Mouse (Mus musculus) erythroblast, embryonic 14.5 days (primary cell): ENCODE results near the gene Olfr618. TPM values are rescaled to one million over a fixed set of nuclear protein-coding genes. Genes with fewer than 3 reads are reported as not detected.
"Not testable (repeated sequence)": the region's sequence is repeated elsewhere in the genome, so short reads cannot be mapped to it uniquely, and the experiment has no call there.

ENCODE experiments used
- H3K27me3 ChIP-seq: 2 replicates; pipeline ENCODE4 v1.6.1; 2012; ENCODE audit warnings: inconsistent platforms; ENCODE audit not compliant: control insufficient read depth
- H3K36me3 ChIP-seq: 2 replicates; pipeline ENCODE4 v1.6.1; 2012; ENCODE audit warnings: mild to moderate bottlenecking, inconsistent platforms; ENCODE audit not compliant: control insufficient read depth
- H3K4me1 ChIP-seq: 2 replicates; pipeline ENCODE4 v1.6.1; 2012; ENCODE audit warnings: inconsistent platforms; ENCODE audit not compliant: control insufficient read depth
- H3K4me3 ChIP-seq: replicated peaks from 2 replicates; pipeline ENCODE3; 2012; ENCODE audit warnings: moderate library complexity, mild to moderate bottlenecking, inconsistent platforms
- H3K9me3 ChIP-seq: 2 replicates; pipeline ENCODE4 v1.6.1; 2012; ENCODE audit warnings: low read length, inconsistent platforms, mixed read lengths; ENCODE audit not compliant: control insufficient read depth
- GATA1 ChIP-seq: IDR thresholded peaks from 2 replicates; pipeline ENCODE4 v1.6.1; 2012; ENCODE audit warnings: low read length, inconsistent platforms, mixed read lengths
- TAL1 ChIP-seq: IDR thresholded peaks from 3 replicates; pipeline ENCODE4 v1.6.1; 2012; ENCODE audit warnings: low read length, inconsistent platforms, mixed read lengths
- polyA plus RNA-seq: library from polyadenylated mRNA; stranded (reverse); fragments of >175 nt; gene quantifications from 2 replicates; pipeline ENCODE4 v1.2.3, GENCODE M21; 2012

The Olfr618 gene
- not detected in 2 replicates for polyA plus RNA-seq

DNA sequence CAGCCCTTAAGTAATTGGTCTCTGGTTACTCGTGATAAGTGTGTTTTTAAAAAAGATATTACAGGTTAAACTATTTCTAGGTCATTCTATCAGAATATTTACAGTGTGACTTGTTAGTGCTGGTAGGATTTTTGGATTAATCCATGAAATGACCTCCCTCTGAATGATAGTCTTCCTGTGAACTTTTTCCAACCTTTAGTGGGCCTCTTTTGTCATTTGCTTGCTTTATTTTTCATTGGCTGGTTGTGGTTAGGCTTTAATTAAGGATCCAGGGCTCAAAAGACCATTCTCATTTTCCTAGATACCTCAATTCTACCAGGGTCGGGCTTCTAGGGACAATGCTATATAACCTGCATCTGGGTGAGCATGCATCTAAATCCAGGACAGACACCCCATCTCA lies at the start of gene Olfr618:
Olfr618 (plus strand) TSS at position 301 of the 400 bp plus-strand sequence.
- Histone ChIP-seq H3K27me3 (no peaks in the 10 kb centered on the region), H3K4me1 (no peaks in the 10 kb centered on the region), H3K9me3 (no peaks in the 10 kb centered on the region), H3K36me3 (no peaks in the 10 kb centered on the region), H3K4me3 (no peak within 1 kb of the TSS)
- TF ChIP-seq TAL1 (no peak), GATA1 (no peak)

DNA sequence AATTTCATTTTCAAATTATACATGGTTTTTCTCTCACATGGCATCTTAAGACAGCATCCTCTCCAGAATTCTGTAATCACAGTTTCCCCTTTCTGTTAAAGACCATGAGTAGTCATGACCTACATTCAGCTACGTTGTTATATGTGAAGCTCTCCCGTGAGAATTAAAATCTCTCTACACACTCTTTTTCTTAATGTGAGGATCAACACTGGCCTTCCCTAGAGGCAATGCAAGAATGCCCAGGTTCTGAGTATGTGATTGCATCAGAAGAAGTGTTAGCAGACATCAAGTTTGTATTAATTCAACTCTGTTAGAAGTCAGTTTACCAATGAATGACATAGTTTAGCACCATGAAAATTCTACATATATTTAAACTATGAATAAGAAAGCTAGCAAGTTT lies 47.3 kb upstream of the Olfr618 start, which contains the start of gene Olfr612:
Olfr612 (minus strand) TSS at position 101 of the 400 bp plus-strand sequence.
- not testable (repeated sequence) for H3K4me1 ChIP-seq, H3K4me3 ChIP-seq, H3K27me3 ChIP-seq, H3K36me3 ChIP-seq, H3K9me3 ChIP-seq

DNA sequence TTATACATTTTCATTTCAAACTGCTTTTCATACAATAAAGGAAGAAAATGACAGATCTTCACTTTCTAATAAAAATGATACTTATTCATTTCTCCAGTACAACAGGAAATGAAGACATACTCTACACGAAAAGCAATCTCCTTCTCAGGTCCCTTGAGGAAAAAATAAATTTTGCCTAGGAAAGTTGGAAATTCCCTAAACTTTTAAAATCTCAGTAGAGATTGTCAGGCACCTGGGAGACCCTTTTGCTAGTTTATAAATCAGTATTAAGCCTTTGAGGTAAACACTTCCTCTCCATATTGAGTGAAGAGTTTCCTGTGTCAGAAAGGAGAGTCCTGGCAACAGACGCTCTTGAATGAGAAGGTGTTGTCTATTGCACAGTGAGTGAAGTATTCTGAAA lies 42.1 kb upstream of the Olfr618 start, which contains the start of gene Olfr613:
Olfr613 (plus strand) TSS at position 301 of the 400 bp plus-strand sequence.
- Histone ChIP-seq H3K9me3 (no peaks in the 10 kb centered on the region), H3K4me1 (no peaks in the 10 kb centered on the region), H3K36me3 (no peaks in the 10 kb centered on the region), H3K4me3 (no peak within 1 kb of the TSS), H3K27me3 (no peaks in the 10 kb centered on the region)
- TF ChIP-seq GATA1 = no peak
- no peak for TF ChIP-seq TAL1

DNA sequence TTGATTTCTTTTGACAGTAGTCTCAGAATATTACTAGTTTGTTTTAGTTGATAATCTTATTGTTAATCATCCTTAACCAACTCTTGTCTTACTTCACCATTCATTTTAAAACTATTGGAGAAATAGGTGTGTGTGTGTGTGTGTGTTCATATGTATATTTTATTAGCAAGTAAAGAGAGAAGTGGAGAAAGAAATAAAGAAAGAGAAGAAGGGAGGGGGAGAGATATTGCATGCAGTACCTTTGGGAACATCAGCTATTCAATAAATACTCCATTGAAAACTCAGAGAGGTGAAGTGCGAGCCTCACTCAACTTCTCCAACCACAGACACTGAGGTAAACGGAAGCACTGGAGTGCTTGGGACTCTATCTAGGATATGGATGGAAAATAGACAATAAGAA lies 34.1 kb upstream of the Olfr618 start, which contains the start of gene Olfr615:
Olfr615 (plus strand) TSS at position 301 of the 400 bp plus-strand sequence.
- Histone ChIP-seq H3K9me3 (no peaks in the 10 kb centered on the region), H3K27me3 (no peaks in the 10 kb centered on the region), H3K36me3 (no peaks in the 10 kb centered on the region), H3K4me1 (no peaks in the 10 kb centered on the region), H3K4me3 (no peak within 1 kb of the TSS)
- TF ChIP-seq GATA1 (no peak), TAL1 (no peak)

DNA sequence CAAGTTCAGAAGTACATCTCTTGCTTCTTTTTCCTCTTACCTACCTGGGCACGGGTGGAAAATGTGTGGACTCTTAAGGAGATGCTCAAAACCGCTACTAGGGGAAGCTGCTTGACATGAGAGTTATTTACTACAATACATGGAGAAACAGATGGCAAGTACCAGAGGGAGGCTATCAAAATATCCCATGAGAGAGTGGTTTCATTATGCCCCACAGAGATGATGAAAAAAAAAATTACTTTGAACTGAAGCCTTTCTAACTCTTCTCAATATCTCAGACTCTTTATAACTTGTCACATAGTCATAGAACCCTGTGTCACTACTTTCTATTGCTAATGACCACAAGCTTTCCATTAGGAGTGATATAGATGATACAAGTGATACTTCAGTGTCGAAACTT lies 20.9 kb upstream of the Olfr618 start, which contains the start of gene Olfr616:
Olfr616 (minus strand) TSS at position 101 of the 400 bp plus-strand sequence.
- TF ChIP-seq TAL1 = no peak
- no peak for TF ChIP-seq GATA1
- no peak within 1 kb of the TSS for H3K4me3 ChIP-seq
- H3K27me3 ChIP-seq = no peaks in the 10 kb centered on the region
- no peaks in the 10 kb centered on the region for H3K4me1 ChIP-seq
- H3K9me3 ChIP-seq = no peaks in the 10 kb centered on the region
- no peaks in the 10 kb centered on the region for H3K36me3 ChIP-seq

DNA sequence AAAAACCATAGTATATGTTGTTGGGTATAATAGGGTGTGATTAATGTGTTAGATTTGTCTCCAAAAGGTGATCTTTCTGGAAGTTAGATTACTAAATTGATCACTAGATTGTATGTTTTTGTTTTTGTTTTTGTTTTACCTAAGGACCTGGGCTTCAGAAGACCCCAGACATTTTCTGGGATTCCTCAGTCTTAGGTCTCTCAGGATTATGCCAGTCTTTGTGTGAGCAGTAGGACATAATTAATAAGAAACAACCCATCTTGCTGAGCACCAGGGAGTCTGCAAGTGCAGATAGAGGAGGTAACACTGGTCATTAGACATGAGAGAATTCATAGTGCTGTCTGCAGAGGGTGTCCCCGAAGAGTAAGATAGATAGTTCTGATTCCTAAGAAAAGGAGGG lies 17.1 kb upstream of the Olfr618 start, which contains the start of gene Olfr617:
Olfr617 (plus strand) TSS at position 301 of the 400 bp plus-strand sequence.
- Histone ChIP-seq H3K4me3 (no peak within 1 kb of the TSS), H3K4me1 (no peaks in the 10 kb centered on the region), H3K9me3 (no peaks in the 10 kb centered on the region), H3K36me3 (no peaks in the 10 kb centered on the region), H3K27me3 (no peaks in the 10 kb centered on the region)
- no peak for TF ChIP-seq TAL1
- TF ChIP-seq GATA1 = no peak

DNA sequence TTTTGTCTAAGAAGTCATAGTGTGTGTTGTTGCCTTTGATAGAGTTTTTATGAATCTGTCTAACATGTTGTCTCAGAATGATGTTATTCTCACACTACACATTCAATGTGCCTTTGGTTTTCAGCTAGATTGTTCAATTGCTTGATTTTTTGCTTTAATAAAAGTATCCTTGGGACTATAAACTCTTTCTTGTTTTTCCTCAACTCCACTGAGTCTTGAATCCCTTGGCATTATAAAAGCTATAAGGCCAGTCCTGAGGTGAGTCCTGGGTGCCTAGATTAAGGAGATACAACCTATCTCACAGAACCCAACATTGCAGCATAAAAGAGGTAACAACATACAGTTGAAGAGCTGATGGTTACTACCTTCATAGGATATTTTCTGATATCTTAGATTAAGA lies 10.4 kb downstream of the Olfr618 start, which contains the start of gene Olfr619:
Olfr619 (plus strand) TSS at position 301 of the 400 bp plus-strand sequence.
- Histone ChIP-seq H3K4me1 (no peaks in the 10 kb centered on the region), H3K9me3 (no peaks in the 10 kb centered on the region), H3K4me3 (no peak within 1 kb of the TSS), H3K27me3 (no peaks in the 10 kb centered on the region), H3K36me3 (no peaks in the 10 kb centered on the region)
- TF ChIP-seq TAL1 (no peak), GATA1 (no peak)

DNA sequence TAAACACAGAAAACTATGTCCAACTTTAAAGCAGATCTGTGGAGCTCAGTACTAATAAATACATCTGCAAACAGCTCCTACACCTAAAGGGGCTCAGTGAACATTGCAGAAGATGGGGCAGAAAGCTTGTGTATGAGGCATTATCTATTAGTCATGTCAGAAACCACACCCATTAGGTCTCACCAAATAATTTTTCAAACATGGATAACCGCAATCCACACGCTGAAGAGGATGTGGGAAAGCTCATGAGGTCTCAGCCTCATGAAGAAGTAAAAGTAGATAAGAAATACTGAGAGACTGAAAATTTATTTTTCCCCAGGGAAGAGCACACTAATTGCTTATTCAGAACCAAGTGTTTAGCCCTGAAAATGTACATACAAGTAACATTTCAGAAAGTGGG lies 17.5 kb downstream of the Olfr618 start:
- H3K9me3 ChIP-seq = no peaks in the 10 kb centered on the region
- TF ChIP-seq GATA1 = no peak
- no peak for TF ChIP-seq TAL1
- no peak overlapping the region for H3K4me3 ChIP-seq
- H3K36me3 ChIP-seq = no peaks in the 10 kb centered on the region
- no peaks in the 10 kb centered on the region for H3K27me3 ChIP-seq
- H3K4me1 ChIP-seq = no peaks in the 10 kb centered on the region

DNA sequence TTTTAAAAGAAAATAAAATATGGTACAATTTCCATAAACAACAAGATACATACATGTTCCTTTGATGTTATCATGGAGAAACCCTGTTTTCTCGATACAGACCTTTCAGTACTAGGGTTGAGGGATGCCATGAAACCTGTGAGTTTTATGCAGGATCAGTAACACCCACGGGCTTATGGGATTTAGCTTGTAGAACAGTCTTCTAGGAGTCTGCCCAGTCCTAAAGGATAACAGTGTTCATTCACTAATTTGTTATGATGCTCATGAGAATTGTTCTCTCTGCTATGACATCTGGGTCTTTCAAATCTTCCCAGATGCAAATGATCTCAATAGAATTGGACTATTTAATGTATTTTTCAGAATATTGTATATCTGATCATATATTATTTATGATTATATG lies 22.5 kb downstream of the Olfr618 start, which contains the start of gene Olfr620:
Olfr620 (minus strand) TSS at position 101 of the 400 bp plus-strand sequence.
- Histone ChIP-seq H3K36me3 (no peaks in the 10 kb centered on the region), H3K9me3 (no peaks in the 10 kb centered on the region), H3K4me3 (no peak within 1 kb of the TSS), H3K4me1 (no peaks in the 10 kb centered on the region), H3K27me3 (no peaks in the 10 kb centered on the region)
- TF ChIP-seq GATA1 = no peak
- no peak for TF ChIP-seq TAL1

DNA sequence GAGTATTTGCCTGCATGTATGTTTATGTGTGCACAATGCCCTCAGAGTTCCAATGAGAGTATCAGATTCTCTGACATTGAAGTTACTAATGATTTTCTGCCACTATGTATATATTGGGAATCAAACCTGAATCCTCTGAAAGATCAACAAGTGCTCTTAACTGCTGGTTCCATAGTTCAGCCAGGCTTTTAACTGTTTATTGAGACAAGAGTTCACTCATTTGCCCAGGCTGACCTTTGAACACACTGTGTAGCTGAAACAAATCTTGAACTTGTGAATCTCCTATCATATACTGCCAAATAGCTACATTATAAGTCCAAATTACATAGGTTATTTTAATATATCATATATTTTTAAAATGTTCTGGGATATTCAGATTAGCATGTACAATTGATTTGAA lies 46.9 kb downstream of the Olfr618 start:
- no peak for TF ChIP-seq GATA1
- no peak for TF ChIP-seq TAL1
- H3K27me3 ChIP-seq = no peaks in the 10 kb centered on the region
- H3K4me3 ChIP-seq = no peak overlapping the region
- no peaks in the 10 kb centered on the region for H3K4me1 ChIP-seq
- H3K36me3 ChIP-seq = no peaks in the 10 kb centered on the region
- no peaks in the 10 kb centered on the region for H3K9me3 ChIP-seq
